Mouse (Mus musculus) telencephalon, adult 2 months (tissue): ENCODE measurements at regions not wholly inside any gene's neighbourhood (a gene's known extent, or its start where the extent isn't known, plus 50 kb on each side); places are given as distances from the start of the nearest gene placed in this dataset.

ENCODE experiments used
- DNase-seq: peaks from one replicate; pipeline ENCODE4 v3.0.0-alpha.2; 2011; ENCODE audit warnings: low read depth, low spot score

DNA sequence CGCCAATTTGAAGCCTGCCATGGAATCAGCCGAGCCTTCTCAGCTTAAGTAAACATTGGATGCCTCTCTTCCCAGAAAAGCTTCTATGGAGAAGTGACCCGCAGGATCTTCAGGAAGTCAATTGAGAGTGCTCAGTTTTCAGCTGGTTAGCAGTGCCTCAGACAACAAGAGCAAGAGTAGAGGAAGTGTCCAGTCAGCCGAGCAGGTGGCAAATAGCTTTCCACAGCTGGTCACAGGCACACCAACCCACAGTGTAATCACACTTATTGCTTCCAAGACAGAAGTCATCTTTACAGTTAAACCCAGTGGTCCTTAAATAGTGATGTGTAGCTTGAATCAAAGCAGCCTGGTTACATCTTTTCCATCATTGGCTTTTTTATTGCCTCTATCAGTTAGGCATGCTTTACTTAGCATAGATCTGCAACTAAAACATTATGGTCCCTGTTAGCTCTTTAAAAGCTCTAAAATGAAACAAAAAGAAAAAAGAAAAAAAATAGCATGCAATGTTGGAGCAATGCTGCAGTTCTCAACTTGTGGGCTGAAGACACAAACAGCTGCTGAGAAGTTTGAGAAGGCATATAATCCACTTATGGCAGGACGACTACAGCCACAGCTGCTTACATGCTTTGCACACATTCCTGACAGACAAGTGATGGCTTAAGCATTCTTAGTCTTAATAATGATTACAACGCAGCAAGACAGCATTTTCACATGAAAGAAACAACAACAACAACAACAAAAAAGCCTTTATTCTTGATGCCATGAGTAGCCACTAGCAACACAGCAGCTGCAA is 444.5 kb downstream of the Tmem135 start:
- no peak for DNase-seq

DNA sequence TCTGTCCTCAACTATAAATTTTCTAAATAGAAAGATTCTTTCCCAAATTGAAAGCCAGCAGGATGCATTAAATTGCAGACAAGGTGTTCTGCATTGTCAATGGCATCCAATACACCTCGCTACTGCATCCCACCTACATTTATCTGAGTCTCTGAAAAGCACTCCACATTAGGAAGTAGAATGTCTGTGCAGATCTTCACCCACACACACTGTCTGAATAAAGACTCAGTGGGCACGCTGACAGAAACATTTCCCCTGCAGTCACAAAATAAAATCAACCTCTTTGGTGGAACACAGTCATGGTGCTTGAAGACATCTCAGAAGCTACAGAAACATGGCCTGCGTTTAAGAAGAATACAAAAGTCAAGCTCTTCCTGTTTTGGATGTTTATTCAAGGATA is 449.0 kb downstream of the Tmem135 start:
- DNase-seq, result peak; percentile 46

DNA sequence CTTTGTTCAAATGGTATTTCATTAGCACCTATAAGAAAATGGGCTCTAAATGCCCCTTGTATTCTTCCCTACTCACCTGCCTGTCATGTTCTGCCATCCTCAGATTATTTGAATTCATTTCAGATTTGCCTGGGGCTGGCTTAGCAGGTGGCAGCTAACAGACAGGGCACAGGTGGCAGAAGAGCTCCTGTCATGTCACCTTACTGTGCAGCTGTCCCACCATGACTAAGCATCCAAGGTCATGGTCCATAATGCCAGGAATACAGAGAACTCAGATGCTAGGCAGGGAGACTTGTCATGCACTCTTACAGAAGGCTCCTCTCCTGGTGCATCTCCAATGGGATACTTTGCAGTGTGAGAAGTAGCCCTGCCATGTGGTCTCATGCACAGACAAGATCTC is 458.7 kb downstream of the Tmem135 start:
- DNase-seq, result no peak

DNA sequence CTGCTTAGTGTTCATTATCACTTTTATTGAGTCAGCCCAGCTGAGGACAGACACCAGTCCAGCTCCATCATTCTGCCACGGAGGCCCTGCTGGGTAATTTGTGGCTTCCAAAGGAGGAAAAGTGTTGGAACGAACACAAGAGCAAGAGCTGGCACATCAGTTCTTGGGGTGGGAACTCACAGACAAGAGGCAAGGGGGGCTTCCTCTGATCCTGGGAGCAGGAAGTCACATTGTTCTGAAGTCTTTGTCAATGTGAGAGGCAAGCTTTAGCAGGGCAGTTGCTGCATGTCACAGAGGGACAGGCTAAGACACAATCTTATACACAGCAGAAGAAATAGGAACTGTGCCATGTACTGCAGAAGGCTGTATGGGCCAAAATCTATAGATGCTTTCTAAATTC is 459.1 kb downstream of the Tmem135 start:
- no peak for DNase-seq

DNA sequence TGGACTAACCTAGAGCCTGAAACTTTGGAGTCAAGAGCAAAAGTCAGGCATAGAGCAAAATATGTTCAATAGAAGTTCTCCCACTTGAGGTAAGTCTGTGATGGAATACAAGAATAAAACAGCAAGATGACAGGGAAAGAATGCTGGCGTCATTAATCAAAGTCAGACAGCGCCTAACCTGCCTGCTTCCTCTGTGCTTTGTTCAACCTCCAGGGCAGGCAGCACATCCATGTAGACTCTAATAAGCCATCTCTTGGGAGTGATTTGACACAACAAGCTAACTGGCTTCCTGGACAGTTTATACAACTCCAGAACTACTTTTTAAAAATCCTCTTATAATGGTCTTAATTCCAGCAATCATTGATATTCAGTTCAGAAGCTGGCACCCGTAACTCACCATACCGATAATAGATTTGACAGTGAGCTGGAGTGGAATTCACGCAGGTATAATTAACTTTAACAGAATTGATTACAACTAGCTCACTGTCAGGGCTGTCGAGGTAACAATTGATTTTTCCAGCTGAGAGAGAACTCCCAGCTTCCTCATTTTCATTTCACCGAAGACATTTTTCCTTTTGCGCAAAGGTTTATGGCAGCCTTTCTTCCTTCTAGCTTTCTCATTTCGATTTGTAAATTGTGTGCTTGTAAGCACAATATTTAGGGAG is 462.6 kb downstream of the Tmem135 start:
- no peak for DNase-seq

DNA sequence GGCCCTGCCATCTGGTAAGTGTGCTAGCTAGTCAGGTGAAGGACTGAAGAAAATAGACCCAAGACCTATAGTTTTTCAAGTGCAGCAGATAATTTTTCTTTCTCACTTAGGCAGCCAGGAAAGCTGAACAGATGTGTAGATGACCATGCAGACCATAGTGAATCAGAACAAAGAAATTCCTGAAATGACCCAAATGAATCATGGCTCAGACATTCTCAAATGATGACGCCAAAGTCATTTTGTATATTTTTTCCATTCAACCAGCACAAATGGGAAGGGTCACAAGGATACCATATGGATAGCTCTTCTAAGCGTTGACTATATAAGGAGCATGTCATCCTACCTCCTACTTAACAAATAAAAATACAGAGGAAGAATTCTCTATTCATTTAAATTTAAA is 463.8 kb downstream of the Tmem135 start:
- DNase-seq, result no peak

DNA sequence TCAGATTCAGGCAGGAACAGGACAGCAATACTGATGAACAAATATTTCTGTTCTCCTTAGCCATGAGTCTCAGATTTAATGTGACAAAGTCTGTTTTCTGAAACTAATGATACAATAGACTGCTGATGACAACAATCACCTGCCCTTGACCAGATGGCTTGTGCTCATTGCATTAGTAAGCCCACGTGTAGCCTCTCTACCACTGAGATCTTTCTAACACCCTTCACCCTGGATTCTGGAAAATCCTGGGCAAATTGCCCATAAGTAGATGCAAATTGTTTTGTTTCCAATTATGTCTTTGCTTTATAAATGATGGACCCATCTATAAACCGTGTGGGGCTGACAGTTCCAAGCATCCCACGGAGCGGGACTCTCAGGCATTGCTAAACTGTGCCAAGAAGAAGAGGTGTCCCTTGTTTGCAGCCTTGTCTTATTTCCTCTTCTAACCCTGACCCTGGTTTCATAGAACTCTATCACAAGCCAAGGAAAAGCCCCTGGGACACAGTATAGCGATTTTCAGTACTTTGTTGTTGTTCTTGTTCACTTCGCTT is 475.7 kb downstream of the Tmem135 start:
- no peak for DNase-seq
